Mouse (Mus musculus): ENCODE results near the gene Klhl10. TPM values are rescaled to one million over a fixed set of nuclear protein-coding genes. Genes with fewer than 3 reads are reported as not detected.

Klhl10 gene
- polyA plus RNA-seq, 1 experiment from 2014 or later: 0.68 TPM

DNA sequence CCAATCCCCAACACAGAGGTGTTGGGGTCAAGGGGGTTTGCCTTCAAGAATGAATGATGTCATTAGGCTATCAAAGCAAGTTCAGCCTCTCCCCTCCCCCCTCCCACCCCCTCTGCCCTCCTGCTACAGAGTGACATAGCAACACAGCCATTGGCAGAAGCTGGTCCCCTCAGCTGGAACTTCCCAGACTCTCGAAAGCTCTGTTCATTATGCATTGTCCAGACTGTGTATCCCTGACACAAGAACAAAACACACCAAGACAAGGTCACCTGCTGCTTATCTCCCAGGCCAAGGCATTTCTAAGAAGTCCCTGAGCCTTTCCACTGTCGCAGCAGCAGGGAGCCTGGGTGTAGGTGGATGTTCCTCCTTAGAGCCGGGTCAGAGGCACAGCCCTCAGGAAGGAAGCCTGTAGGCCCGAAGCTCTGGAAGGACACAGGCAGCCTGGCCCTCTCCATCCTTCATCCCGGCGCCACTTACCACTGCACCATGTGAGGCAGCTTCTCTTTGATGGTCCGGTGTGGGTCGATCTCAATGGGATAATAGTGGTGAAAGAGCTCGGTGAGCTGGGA lies 6.0 kb upstream of the Klhl10 start:
- Histone ChIP-seq H3K27me3 (ENCODE audit: control insufficient read depth, insufficient read depth, low read length) (no peaks in the 10 kb centered on the region), H3K4me3 (ENCODE audit: low read length) (no peak overlapping the region), H3K9ac (ENCODE audit: low read depth, low read length) (peak overlapping the region; percentile 7; the same call in 1 of the 2 replicates), H3K9me3 (ENCODE audit: control insufficient read depth, low read length) (no peaks in the 10 kb centered on the region), H3K4me1 (ENCODE audit: control insufficient read depth, insufficient read depth, low read length) (no peaks in the 10 kb centered on the region; the same call in 1 of the 2 replicates), H3K27ac (ENCODE audit: low read depth, low read length) (no peak overlapping the region), H3K36me3 (ENCODE audit: control insufficient read depth, insufficient read depth, low read length) (peaks cover 32% of the 10 kb centered on the region), H3K4me2 (replicated peaks; ENCODE audit: low read depth, low read length) (no peak overlapping the region)
- WGBS: 79% methylated on average over 9 of the region's 9 CpGs
- ATAC-seq (ENCODE audit: low FRiP score, low TSS enrichment): no peak

GRCm38 (mm10) chr11:100437901-100438300 lies 3.8 kb upstream of the Klhl10 start:
- Histone ChIP-seq H3K9ac (ENCODE audit: low read depth, low read length) (no peak overlapping the region), H3K36me3 (ENCODE audit: control insufficient read depth, insufficient read depth, low read length) (peaks cover 25% of the 10 kb centered on the region; the same call in 1 of the 2 replicates), H3K4me1 (ENCODE audit: control insufficient read depth, insufficient read depth, low read length) (peaks cover 8% of the 10 kb centered on the region; the same call in 1 of the 2 replicates), H3K27ac (ENCODE audit: low read depth, low read length) (no peak overlapping the region), H3K9me3 (ENCODE audit: control insufficient read depth, low read length) (no peaks in the 10 kb centered on the region), H3K4me2 (replicated peaks; ENCODE audit: low read depth, low read length) (no peak overlapping the region), H3K27me3 (ENCODE audit: control insufficient read depth, insufficient read depth, low read length) (no peaks in the 10 kb centered on the region), H3K4me3 (ENCODE audit: low read length) (no peak overlapping the region)
- no peak for ATAC-seq (ENCODE audit: low FRiP score, low TSS enrichment)
- 53% methylated on average over 1 of the region's 1 CpGs for WGBS

GRCm38 (mm10) chr11:100440691-100441522 lies 810 bp upstream of the Klhl10 start:
- WGBS: under 1% methylated on average over 52 of the region's 52 CpGs
- H3K4me3 ChIP-seq (ENCODE audit: low read length): peak overlapping the region; percentile 74
- H3K36me3 ChIP-seq (ENCODE audit: control insufficient read depth, insufficient read depth, low read length): peaks cover 11% of the 10 kb centered on the region; the same call in 1 of the 2 replicates

GRCm38 (mm10) chr11:100442625-100443024 lies 908 bp downstream of the Klhl10 start:
- Histone ChIP-seq H3K4me2 (replicated peaks; ENCODE audit: low read depth, low read length) (no peak overlapping the region), H3K4me1 (ENCODE audit: control insufficient read depth, insufficient read depth, low read length) (peaks cover 8% of the 10 kb centered on the region; the same call in 1 of the 2 replicates), H3K9me3 (ENCODE audit: control insufficient read depth, low read length) (no peaks in the 10 kb centered on the region), H3K9ac (ENCODE audit: low read depth, low read length) (no peak overlapping the region), H3K36me3 (ENCODE audit: control insufficient read depth, insufficient read depth, low read length) (no peaks in the 10 kb centered on the region), H3K27ac (ENCODE audit: low read depth, low read length) (no peak overlapping the region), H3K27me3 (ENCODE audit: control insufficient read depth, insufficient read depth, low read length) (no peaks in the 10 kb centered on the region), H3K4me3 (ENCODE audit: low read length) (no peak overlapping the region)
- ATAC-seq (ENCODE audit: low FRiP score, low TSS enrichment): no peak
- WGBS: 83% methylated on average over 6 of the region's 6 CpGs

More at GRCm38 (mm10) chr11:100440691-100441522, 810 bp upstream of the Klhl10 start:
- ATAC-seq (ENCODE audit: low FRiP score, low TSS enrichment): peak; percentile 95
- H3K4me1 ChIP-seq (ENCODE audit: control insufficient read depth, insufficient read depth, low read length): peaks cover 8% of the 10 kb centered on the region; the same call in 1 of the 2 replicates
- peak overlapping the region; percentile 1; the same call in 1 of the 2 replicates for H3K27ac ChIP-seq (ENCODE audit: low read depth, low read length)
- H3K27me3 ChIP-seq (ENCODE audit: control insufficient read depth, insufficient read depth, low read length): no peaks in the 10 kb centered on the region
- H3K4me2 ChIP-seq (replicated peaks; ENCODE audit: low read depth, low read length): peak overlapping the region; percentile 59
- H3K9me3 ChIP-seq (ENCODE audit: control insufficient read depth, low read length): no peaks in the 10 kb centered on the region
- peak overlapping the region; percentile 80 for H3K9ac ChIP-seq (ENCODE audit: low read depth, low read length)

GRCm38 (mm10) chr11:100457247-100457646 lies 15.5 kb downstream of the Klhl10 start:
- Histone ChIP-seq H3K9ac (ENCODE audit: low read depth, low read length) (no peak overlapping the region), H3K4me1 (ENCODE audit: control insufficient read depth, insufficient read depth, low read length) (no peaks in the 10 kb centered on the region), H3K27me3 (ENCODE audit: control insufficient read depth, insufficient read depth, low read length) (no peaks in the 10 kb centered on the region), H3K4me2 (replicated peaks; ENCODE audit: low read depth, low read length) (no peak overlapping the region), H3K27ac (ENCODE audit: low read depth, low read length) (no peak overlapping the region), H3K36me3 (ENCODE audit: control insufficient read depth, insufficient read depth, low read length) (peaks cover 18% of the 10 kb centered on the region), H3K9me3 (ENCODE audit: control insufficient read depth, low read length) (no peaks in the 10 kb centered on the region), H3K4me3 (ENCODE audit: low read length) (no peak overlapping the region)
- WGBS: 66% methylated on average over 4 of the region's 4 CpGs
- no peak for ATAC-seq (ENCODE audit: low FRiP score, low TSS enrichment)

DNA sequence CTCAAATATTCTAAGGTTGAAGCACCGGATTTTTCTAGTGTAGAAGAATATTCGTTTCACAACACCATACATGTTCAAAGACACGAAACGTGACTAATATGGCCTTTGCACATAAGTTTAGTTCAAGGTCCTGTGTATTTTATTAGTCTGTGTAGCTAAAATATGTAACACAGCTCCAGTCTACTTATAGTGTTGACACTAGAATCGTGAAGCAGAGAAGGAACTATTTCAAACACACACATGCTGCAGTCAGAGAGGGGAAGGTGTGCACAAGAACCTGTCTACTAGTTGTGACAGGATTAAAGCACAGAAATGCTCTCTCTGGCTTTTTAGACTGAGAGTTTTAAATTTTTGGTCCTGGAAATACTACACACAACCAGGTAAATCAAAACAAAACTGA lies 16.0 kb downstream of the Klhl10 start:
- Histone ChIP-seq H3K4me3 (ENCODE audit: low read length) (no peak overlapping the region), H3K27me3 (ENCODE audit: control insufficient read depth, insufficient read depth, low read length) (no peaks in the 10 kb centered on the region), H3K4me1 (ENCODE audit: control insufficient read depth, insufficient read depth, low read length) (no peaks in the 10 kb centered on the region), H3K4me2 (replicated peaks; ENCODE audit: low read depth, low read length) (no peak overlapping the region), H3K9me3 (ENCODE audit: control insufficient read depth, low read length) (no peaks in the 10 kb centered on the region), H3K9ac (ENCODE audit: low read depth, low read length) (no peak overlapping the region), H3K27ac (ENCODE audit: low read depth, low read length) (no peak overlapping the region), H3K36me3 (ENCODE audit: control insufficient read depth, insufficient read depth, low read length) (peaks cover 22% of the 10 kb centered on the region)
- WGBS: 84% methylated on average over 5 of the region's 5 CpGs
- ATAC-seq (ENCODE audit: low FRiP score, low TSS enrichment): no peak

- H3K9me3 ChIP-seq (ENCODE audit: control insufficient read depth, low read length): no peaks in the 10 kb centered on the region
- no peak overlapping the region for H3K9ac ChIP-seq (ENCODE audit: low read depth, low read length)
- no peaks in the 10 kb centered on the region for H3K27me3 ChIP-seq (ENCODE audit: control insufficient read depth, insufficient read depth, low read length)
- no peaks in the 10 kb centered on the region for H3K4me1 ChIP-seq (ENCODE audit: control insufficient read depth, insufficient read depth, low read length)
- H3K4me2 ChIP-seq (replicated peaks; ENCODE audit: low read depth, low read length): no peak overlapping the region
- 96% methylated on average over 10 of the region's 10 CpGs for WGBS
- peaks cover 26% of the 10 kb centered on the region for H3K36me3 ChIP-seq (ENCODE audit: control insufficient read depth, insufficient read depth, low read length)
- no peak overlapping the region for H3K27ac ChIP-seq (ENCODE audit: low read depth, low read length)
- H3K4me3 ChIP-seq (ENCODE audit: low read length): no peak overlapping the region
- no peak for ATAC-seq (ENCODE audit: low FRiP score, low TSS enrichment)
Observed at GRCm38 (mm10) chr11:100462699-100463098, 21.0 kb downstream of the Klhl10 start.

GRCm38 (mm10) chr11:100465229-100465792 lies 23.6 kb downstream of the Klhl10 start:
- no peak for ATAC-seq (ENCODE audit: low FRiP score, low TSS enrichment)
- Histone ChIP-seq H3K9me3 (ENCODE audit: control insufficient read depth, low read length) (no peaks in the 10 kb centered on the region), H3K27ac (ENCODE audit: low read depth, low read length) (no peak overlapping the region), H3K27me3 (ENCODE audit: control insufficient read depth, insufficient read depth, low read length) (no peaks in the 10 kb centered on the region), H3K4me1 (ENCODE audit: control insufficient read depth, insufficient read depth, low read length) (peaks cover 2% of the 10 kb centered on the region), H3K36me3 (ENCODE audit: control insufficient read depth, insufficient read depth, low read length) (peaks cover 21% of the 10 kb centered on the region), H3K9ac (ENCODE audit: low read depth, low read length) (no peak overlapping the region), H3K4me2 (replicated peaks; ENCODE audit: low read depth, low read length) (no peak overlapping the region), H3K4me3 (ENCODE audit: low read length) (no peak overlapping the region)
- WGBS: 92% methylated on average over 1 of the region's 1 CpGs

DNA sequence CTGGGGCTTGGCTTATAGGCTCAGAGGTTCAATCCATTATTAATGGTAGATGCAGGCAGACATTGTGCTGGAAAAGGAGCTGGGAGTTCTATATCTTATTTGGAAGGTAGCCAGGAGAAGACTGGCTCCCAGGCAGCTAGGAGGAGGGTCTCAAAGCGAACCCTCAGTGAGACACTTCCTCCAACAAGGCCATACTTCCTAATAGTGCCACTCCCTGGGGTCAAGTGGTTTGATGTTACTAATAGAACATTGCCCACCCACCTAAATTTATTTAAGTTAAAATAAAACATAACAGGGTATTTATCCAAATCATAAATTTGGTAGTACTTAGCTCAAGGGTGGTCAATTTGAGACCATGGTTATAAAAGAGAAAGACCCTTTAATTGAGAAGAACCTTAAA lies 24.1 kb downstream of the Klhl10 start:
- peaks cover 7% of the 10 kb centered on the region for H3K4me1 ChIP-seq (ENCODE audit: control insufficient read depth, insufficient read depth, low read length)
- ATAC-seq (ENCODE audit: low FRiP score, low TSS enrichment): no peak
- no peaks in the 10 kb centered on the region for H3K9me3 ChIP-seq (ENCODE audit: control insufficient read depth, low read length)
- no peak overlapping the region for H3K4me3 ChIP-seq (ENCODE audit: low read length)
- no peak overlapping the region for H3K9ac ChIP-seq (ENCODE audit: low read depth, low read length)
- H3K27ac ChIP-seq (ENCODE audit: low read depth, low read length): no peak overlapping the region
- H3K4me2 ChIP-seq (replicated peaks; ENCODE audit: low read depth, low read length): no peak overlapping the region
- 93% methylated on average over 1 of the region's 1 CpGs for WGBS
- peaks cover 17% of the 10 kb centered on the region; the same call in 1 of the 2 replicates for H3K36me3 ChIP-seq (ENCODE audit: control insufficient read depth, insufficient read depth, low read length)
- no peaks in the 10 kb centered on the region for H3K27me3 ChIP-seq (ENCODE audit: control insufficient read depth, insufficient read depth, low read length)

Data from kidney, embryonic 14.5 days (tissue).